Mouse (Mus musculus) adrenal gland, postnatal 4 days (tissue): ENCODE results near the gene 2210011C24Rik. TPM values are rescaled to one million over a fixed set of nuclear protein-coding genes. Genes with fewer than 3 reads are reported as not detected.
"Not testable (repeated sequence)": the region's sequence is repeated elsewhere in the genome, so short reads cannot be mapped to it uniquely, and the experiment has no call there.

Experiments used
- DNase-seq, 2 experiments: peaks; one replicate each; pipeline ENCODE4 v3.0.0; 2021 to 2022; ENCODE audit warnings: low spot score in 2 of 2, mixed read lengths in 2 of 2
- total RNA-seq, 2 experiments: library from RNA; stranded (reverse); gene quantifications; 2 replicates each; pipeline ENCODE4 v1.2.3; 2021

Gene 2210011C24Rik
- total RNA-seq, 2 experiments from 2014 or later, result 0.31 to 1.5 TPM

- DNase-seq, result no peak
Measured at GRCm38 (mm10) chr8:84021096-84021495, 9.1 kb upstream of the 2210011C24Rik start, which contains the start of gene Palm3. Gene Palm3 (plus strand): TSS chr8:84021471.

GRCm38 (mm10) chr8:84019738-84020137 lies 7.8 kb upstream of the 2210011C24Rik start:
- no peak for DNase-seq

GRCm38 (mm10) chr8:84015833-84016232 lies 3.9 kb upstream of the 2210011C24Rik start:
- DNase-seq, result no peak

GRCm38 (mm10) chr8:84012499-84013165 lies 661 bp upstream of the 2210011C24Rik start:
- DNase-seq, result no peak

GRCm38 (mm10) chr8:84010625-84011611 lies 1.1 kb downstream of the 2210011C24Rik start:
- peak in 1 of 2 experiments; percentile 53 for DNase-seq

- peak; percentile 74 to 81 for DNase-seq
Measured at GRCm38 (mm10) chr8:84009876-84010275, 2.1 kb downstream of the 2210011C24Rik start.

- DNase-seq, result no peak
Measured at GRCm38 (mm10) chr8:84008362-84008761, 3.6 kb downstream of the 2210011C24Rik start.

GRCm38 (mm10) chr8:84005502-84005901 lies 6.5 kb downstream of the 2210011C24Rik start:
- DNase-seq, result not testable (repeated sequence)

GRCm38 (mm10) chr8:84004533-84005201 lies 7.3 kb downstream of the 2210011C24Rik start:
- peak; percentile 68 to 89 for DNase-seq

- no peak for DNase-seq
Measured at GRCm38 (mm10) chr8:84003612-84004246, 8.2 kb downstream of the 2210011C24Rik start.

- DNase-seq, result no peak
Measured at GRCm38 (mm10) chr8:84002957-84003611, 8.9 kb downstream of the 2210011C24Rik start.

GRCm38 (mm10) chr8:84001281-84002000 lies 10.5 kb downstream of the 2210011C24Rik start, which contains the start of gene 1700067K01Rik:
Gene 1700067K01Rik (plus strand): TSS chr8:84001502.
- DNase-seq, result no peak

GRCm38 (mm10) chr8:83999825-84000224 lies 12.1 kb downstream of the 2210011C24Rik start:
- DNase-seq, result no peak

- DNase-seq, result no peak
Measured at GRCm38 (mm10) chr8:83999057-83999705, 12.8 kb downstream of the 2210011C24Rik start.

GRCm38 (mm10) chr8:83998231-83999056 lies 13.5 kb downstream of the 2210011C24Rik start:
- no peak for DNase-seq

GRCm38 (mm10) chr8:83997511-83998141 lies 14.3 kb downstream of the 2210011C24Rik start, which contains the start of gene Samd1:
Gene Samd1 (plus strand): TSS chr8:83997672.
- DNase-seq, result no peak
